Mouse (Mus musculus) heart, postnatal 0 days (tissue): ENCODE data around the gene Isca1.

Experiments
- CTCF ChIP-seq: IDR thresholded peaks from 2 replicates; pipeline ENCODE4 v1.5.1; 2016; ENCODE audit warnings: antibody characterized with exemption, control low read depth, low read depth
- EP300 ChIP-seq: IDR thresholded peaks from 2 replicates; pipeline ENCODE4 v1.6.1; 2016; ENCODE audit warnings: antibody characterized with exemption, low read depth

DNA sequence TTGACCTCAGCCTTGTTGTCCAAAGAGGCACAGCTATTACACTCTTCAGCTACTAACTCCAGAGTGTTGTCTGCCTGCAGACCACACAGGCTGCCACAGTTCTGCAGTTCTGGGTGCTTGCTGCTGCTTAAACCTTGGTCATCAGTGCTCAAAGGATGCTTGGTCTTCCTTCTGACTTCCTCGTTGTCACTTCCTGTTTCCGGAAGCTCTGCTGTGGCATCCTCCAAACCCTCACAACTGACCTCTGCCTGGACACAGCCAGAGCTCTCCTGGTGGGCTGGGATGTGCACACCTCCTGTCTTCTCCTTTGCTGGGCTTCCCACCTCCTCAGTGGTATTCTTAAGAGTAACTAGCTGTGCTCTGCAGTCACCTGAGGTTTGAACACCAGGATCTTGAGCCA, 30.5 kb upstream of the Isca1 start:
- TF ChIP-seq CTCF (no peak), EP300 (no peak)
